Mouse (Mus musculus) CH12.LX (cell line): ENCODE data around the gene Herc2.

Experiments
- CHD1 ChIP-seq: IDR thresholded peaks from 2 replicates; pipeline ENCODE4 v1.6.1; 2012; ENCODE audit warnings: low read depth, low read length, improper control_type of control experiment, inconsistent platforms
- CTCF ChIP-seq, 2 experiments: IDR thresholded peaks in 1 of 2; conservative IDR thresholded peaks in 1 of 2; 2 replicates each; pipeline ENCODE4 v1.5.1; 2011 to 2012; ENCODE audit warnings: low read depth in 2 of 2, low read length in 2 of 2, improper control_type of control experiment in 1 of 2, inconsistent platforms in 1 of 2, mild to moderate bottlenecking in 1 of 2, moderate library complexity in 1 of 2
- EP300 ChIP-seq: IDR thresholded peaks from 2 replicates; pipeline ENCODE4 v1.6.1; 2011; ENCODE audit warnings: low read length, improper control_type of control experiment
- IRF4 ChIP-seq: IDR thresholded peaks from 2 replicates; pipeline ENCODE4 v1.6.1; 2014; ENCODE audit warnings: low read depth, mild to moderate bottlenecking, inconsistent platforms, low read length, improper control_type of control experiment
- MAFK ChIP-seq: IDR thresholded peaks from 2 replicates; pipeline ENCODE4 v1.6.1; 2011; ENCODE audit warnings: low read length, improper control_type of control experiment; ENCODE audit not compliant: insufficient replicate concordance
- NELFE ChIP-seq: IDR thresholded peaks from 2 replicates; pipeline ENCODE4 v1.6.1; 2011; ENCODE audit warnings: low read depth, low read length, improper control_type of control experiment

DNA sequence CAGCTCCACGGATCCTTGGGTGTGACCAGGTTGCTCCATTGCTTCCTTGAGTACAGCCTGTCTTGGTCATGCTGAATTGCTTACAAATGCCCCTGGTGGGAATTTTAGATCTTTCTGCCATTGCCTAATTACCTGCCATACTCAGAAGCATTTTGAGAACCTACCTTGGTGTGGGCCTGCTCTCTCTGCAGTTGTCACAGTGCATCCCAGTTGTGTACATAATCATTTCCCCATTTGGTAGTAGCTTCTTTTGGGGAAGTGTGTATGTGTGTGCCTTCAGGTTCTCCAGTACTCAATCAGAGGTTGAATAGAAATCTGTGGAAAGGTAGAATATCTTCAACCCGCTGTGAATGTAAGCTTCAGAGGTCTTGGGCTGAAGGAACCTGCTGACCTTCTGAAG is 153.3 kb downstream of the Herc2 start:
- TF ChIP-seq CHD1 (no peak), CTCF (conservative IDR thresholded peaks at IDR 0.05 in 1 of 2, IDR thresholded peaks at IDR 0.05 in 1 of 2; ENCODE audit: low read depth in 2 of 2, low read length in 2 of 2) (no peak), NELFE (no peak), EP300 (no peak), IRF4 (no peak), MAFK (no peak)
